Mouse (Mus musculus): Measurements from ENCODE around the gene Lbx2. TPM values are rescaled to one million over a fixed set of nuclear protein-coding genes. Genes with fewer than 3 reads are reported as not detected.
A peak's percentile ranks its signal among the peaks of the same experiment; 100 is the strongest.

Gene Lbx2
- 0.36 TPM in 1 of 2 replicates, not detected in the other for polyA plus RNA-seq (2015; fragmentation: Nextera tagmentation; extraction: Ambion mirVana)

DNA sequence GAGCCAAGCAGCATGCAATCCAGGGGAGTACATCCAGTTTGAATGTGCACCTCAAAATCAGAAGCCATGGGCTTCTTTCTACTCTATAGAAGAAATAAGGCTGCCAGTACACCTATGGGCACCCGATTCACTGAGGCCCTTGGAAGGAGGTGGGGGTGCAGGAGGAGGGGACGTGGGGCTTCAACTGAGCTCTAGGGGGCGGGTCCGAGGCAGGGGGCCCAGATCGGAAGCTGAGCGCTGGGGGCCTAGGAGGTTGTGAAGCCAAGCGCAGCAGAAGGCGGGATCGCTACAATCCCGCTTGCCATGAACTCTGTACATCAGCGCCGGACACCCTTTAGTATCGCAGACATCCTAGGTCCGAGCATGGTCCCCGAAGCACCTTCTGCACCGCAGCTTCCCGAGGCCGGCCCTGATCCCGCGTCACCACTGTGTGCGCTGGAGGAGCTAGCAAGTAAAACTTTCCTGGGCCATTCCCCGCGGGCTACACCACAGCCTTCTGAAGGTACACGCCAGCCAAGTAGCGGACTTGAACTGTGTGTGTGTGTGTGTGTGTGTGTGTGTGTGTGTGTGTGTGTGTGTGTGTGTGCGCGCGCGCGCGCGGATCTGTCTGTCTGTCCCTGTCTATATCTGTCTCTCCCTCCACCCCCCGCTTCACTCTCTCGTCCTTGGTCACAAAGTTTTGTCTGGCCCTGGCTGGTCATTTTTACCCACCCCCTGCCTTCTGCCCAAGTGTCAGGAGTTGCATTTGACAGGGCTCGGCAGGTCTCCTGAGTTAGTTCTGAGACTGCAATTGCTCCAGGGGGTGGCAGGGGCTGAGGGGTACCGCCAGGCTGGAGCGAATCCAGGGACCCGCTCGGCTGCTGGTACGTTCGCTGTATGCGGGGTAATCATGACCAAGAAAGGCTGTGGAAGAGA lies at the start of gene Lbx2:
Gene Lbx2, plus strand, starts transcription at position 247 of the 915 bp plus-strand sequence.
- 4% methylated on average over 42 of the region's 42 CpGs for WGBS
- no peak for ATAC-seq (replicated peaks)
- Histone ChIP-seq H3K4me3 (0 out of 2 replicates have a peak within 1 kb of the TSS, but pooled peaks have one; percentile 1), H3K4me1 (peaks cover 14% of the 10 kb centered on the region; the same call in 1 of the 2 replicates), H3K27me3 (replicated peaks) (peaks cover 90% of the 10 kb centered on the region), H3K36me3 (replicated peaks) (no peaks in the 10 kb centered on the region), H3K9ac (no peak within 1 kb of the TSS), H3K9me3 (no peaks in the 10 kb centered on the region), H3K27ac (no peak within 1 kb of the TSS), H3K4me2 (peak within 1 kb of the TSS; percentile 13)

DNA sequence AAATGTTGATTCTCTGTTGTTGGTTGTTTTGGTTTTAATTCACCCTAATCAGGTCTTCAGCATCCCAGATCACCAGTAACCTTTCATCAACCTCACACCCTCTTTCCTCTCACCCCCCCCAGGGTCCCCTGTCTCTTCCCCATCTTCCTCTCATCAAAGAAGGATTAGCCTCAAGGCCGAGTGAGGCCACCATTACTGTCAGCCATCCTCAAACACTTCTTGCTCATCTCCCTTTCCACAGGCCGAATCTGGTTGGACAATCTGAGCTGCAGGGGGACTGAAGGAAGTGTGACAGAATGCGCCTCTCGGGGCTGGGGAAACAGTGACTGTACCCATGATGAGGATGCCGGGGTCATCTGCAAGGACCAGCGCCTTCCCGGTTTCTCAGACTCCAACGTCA lies 49.0 kb upstream of the Lbx2 start:
- no peak overlapping the region for H3K4me3 ChIP-seq
- H3K4me2 ChIP-seq = no peak overlapping the region
- H3K4me1 ChIP-seq = peaks cover 26% of the 10 kb centered on the region
- H3K36me3 ChIP-seq (replicated peaks) = no peaks in the 10 kb centered on the region
- peaks cover 20% of the 10 kb centered on the region for H3K27me3 ChIP-seq (replicated peaks)
- no peak for ATAC-seq (replicated peaks)
- no peak overlapping the region for H3K9ac ChIP-seq
- H3K27ac ChIP-seq = no peak overlapping the region
- 82% methylated on average over 8 of the region's 8 CpGs for WGBS
- H3K9me3 ChIP-seq = no peaks in the 10 kb centered on the region

DNA sequence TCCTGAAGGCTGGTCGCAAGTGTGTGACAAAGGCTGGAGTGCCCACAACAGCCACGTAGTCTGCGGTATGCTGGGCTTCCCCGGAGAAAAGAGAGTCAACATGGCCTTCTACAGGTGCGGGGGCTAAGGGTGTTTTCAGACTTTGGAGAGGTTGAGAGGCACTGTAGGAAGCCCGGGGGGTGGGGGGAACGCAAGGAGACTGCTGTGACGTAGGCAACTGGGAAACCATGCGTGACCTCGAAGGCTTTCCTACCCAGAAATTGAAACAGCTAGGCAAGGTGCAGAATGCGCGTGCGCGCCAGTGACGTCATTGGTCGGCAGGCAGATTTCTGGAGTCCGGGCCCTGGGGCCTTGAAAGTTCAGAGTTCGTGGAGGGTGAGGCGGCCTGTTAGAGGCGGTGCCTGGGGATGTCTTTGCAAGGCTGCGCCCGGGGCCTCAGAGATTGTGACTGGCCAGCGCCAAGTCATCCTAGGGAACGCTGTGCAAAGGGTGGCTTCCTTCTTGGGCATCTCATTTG lies 47.6 kb upstream of the Lbx2 start:
- no peak overlapping the region for H3K9ac ChIP-seq
- no peaks in the 10 kb centered on the region for H3K9me3 ChIP-seq
- ATAC-seq (replicated peaks) = peak; percentile 60
- peak overlapping the region; percentile 69 for H3K4me2 ChIP-seq
- H3K27me3 ChIP-seq (replicated peaks) = peaks cover 7% of the 10 kb centered on the region
- H3K27ac ChIP-seq = no peak overlapping the region
- 11% methylated on average over 24 of the region's 24 CpGs for WGBS
- peaks cover 13% of the 10 kb centered on the region for H3K4me1 ChIP-seq
- H3K4me3 ChIP-seq = peak overlapping the region; percentile 35
- H3K36me3 ChIP-seq (replicated peaks) = no peaks in the 10 kb centered on the region

DNA sequence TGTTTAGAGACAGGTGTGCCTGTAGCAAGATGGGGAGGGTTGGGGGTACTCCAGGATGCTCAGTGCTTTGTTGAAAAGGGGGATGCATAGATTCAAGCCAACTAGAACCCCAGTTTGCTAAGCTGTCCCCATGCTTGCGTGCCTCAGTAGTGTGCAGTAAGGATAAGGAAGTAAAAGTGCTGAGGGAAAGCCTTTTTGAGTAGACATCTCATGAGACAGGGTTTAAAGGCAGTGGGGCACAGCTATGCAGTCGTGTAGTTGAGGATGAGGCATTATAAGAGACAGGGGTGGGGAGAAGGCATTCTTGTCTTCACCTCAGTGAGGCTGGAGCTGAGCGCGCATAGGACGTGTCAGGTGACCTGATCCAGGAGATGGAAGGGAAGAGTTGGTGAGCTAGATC lies 45.6 kb upstream of the Lbx2 start:
- Histone ChIP-seq H3K27me3 (replicated peaks) (no peaks in the 10 kb centered on the region; the same call in 1 of the 2 replicates), H3K4me1 (peaks cover 8% of the 10 kb centered on the region), H3K36me3 (replicated peaks) (no peaks in the 10 kb centered on the region), H3K4me2 (no peak overlapping the region), H3K9me3 (no peaks in the 10 kb centered on the region), H3K27ac (no peak overlapping the region), H3K9ac (no peak overlapping the region), H3K4me3 (no peak overlapping the region)
- ATAC-seq (replicated peaks) = no peak
- 79% methylated on average over 5 of the region's 5 CpGs for WGBS

DNA sequence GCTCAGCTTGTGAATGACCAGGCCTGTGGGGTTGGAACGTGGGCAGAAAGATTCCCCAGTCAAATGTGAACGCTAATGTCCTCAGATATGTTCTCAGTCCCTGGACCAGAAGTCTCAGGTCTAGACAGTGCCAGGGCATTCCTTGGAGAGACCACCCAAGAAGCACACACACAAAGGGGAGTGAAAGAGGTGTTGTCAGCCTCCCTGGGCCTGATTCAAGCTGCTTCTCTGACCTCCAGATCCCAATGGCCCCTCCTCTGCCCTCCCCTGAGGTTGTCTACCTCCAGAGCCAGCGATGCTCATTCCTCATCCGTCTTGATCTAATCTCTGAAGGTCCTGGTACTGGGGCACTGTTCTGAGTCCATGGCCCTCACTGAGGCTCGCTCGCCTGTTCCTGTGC lies 42.6 kb upstream of the Lbx2 start:
- Histone ChIP-seq H3K9me3 (no peaks in the 10 kb centered on the region), H3K9ac (no peak overlapping the region), H3K4me2 (no peak overlapping the region), H3K27me3 (replicated peaks) (no peaks in the 10 kb centered on the region), H3K4me1 (peaks cover 3% of the 10 kb centered on the region), H3K27ac (no peak overlapping the region), H3K36me3 (replicated peaks) (no peaks in the 10 kb centered on the region), H3K4me3 (no peak overlapping the region)
- ATAC-seq (replicated peaks) = no peak
- WGBS = 58% methylated on average over 6 of the region's 6 CpGs

DNA sequence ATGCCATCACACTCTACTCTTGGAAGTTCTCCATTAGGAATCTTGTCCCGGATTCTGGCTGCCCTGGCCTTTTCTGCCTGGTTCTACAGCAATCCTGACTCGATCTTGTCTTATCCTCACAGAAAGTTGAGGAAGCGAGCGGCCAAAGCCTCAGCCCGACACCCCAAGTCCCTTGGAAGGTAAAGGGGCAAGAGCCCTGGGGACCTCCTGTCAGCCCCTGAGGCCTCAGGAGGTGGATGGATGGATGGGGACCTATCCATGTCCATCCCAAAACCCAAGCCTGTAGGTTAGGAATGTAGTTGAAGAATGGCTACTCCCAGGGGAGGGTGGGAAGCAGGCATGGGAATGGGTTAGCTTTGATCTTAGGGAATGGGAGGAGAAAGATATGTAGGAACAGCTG lies 42.2 kb upstream of the Lbx2 start:
- no peak overlapping the region for H3K4me3 ChIP-seq
- no peaks in the 10 kb centered on the region for H3K4me1 ChIP-seq
- no peak for ATAC-seq (replicated peaks)
- WGBS = 91% methylated on average over 5 of the region's 5 CpGs
- no peaks in the 10 kb centered on the region for H3K27me3 ChIP-seq (replicated peaks)
- no peak overlapping the region for H3K27ac ChIP-seq
- H3K9ac ChIP-seq = no peak overlapping the region
- no peaks in the 10 kb centered on the region for H3K36me3 ChIP-seq (replicated peaks)
- no peaks in the 10 kb centered on the region for H3K9me3 ChIP-seq
- H3K4me2 ChIP-seq = no peak overlapping the region

DNA sequence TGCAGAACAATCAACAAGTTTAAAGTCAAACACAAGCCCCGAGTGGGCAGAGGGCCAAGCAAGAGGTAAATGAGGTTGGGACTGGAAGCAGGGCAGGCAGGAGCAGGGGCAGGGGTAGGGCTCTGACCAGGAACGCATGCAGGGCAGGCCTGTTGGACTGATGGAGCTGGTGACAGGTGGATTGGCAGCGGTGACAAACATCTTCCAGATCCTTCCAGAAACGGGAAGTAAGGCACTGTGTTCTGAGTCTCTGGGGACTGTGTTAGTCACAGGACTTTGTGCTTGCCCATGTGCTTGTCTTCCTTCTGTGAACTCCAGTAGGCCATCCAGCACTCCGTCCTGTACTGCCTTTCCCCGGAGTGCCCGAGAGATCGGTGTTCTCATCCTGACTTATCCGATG lies 41.4 kb upstream of the Lbx2 start:
- 83% methylated on average over 9 of the region's 9 CpGs for WGBS
- Histone ChIP-seq H3K4me3 (no peak overlapping the region), H3K27ac (no peak overlapping the region)

DNA sequence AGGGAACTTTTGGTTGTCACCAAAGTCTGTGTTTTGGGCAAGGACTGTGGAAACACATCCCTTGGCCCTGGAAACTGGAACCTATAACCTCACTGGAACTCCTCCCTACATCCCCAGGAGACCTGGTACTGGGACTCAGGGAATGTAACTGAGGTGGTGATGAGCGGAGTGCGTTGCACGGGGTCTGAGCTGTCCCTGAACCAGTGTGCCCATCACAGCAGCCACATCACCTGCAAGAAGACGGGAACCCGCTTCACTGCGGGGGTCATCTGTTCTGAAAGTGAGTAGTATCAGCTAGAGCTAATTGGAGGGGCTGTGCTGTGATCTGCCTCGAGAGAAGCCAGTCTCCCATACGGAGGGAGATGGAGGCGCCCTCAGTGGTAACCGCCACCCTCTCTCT lies 36.8 kb upstream of the Lbx2 start:
- no peaks in the 10 kb centered on the region for H3K36me3 ChIP-seq (replicated peaks)
- H3K4me3 ChIP-seq = no peak overlapping the region
- peaks cover 14% of the 10 kb centered on the region for H3K4me1 ChIP-seq
- H3K4me2 ChIP-seq = no peak overlapping the region
- 75% methylated on average over 10 of the region's 10 CpGs for WGBS
- no peak overlapping the region for H3K27ac ChIP-seq
- no peak for ATAC-seq (replicated peaks)
- H3K9me3 ChIP-seq = no peaks in the 10 kb centered on the region
- H3K27me3 ChIP-seq (replicated peaks) = no peaks in the 10 kb centered on the region
- no peak overlapping the region for H3K9ac ChIP-seq

More for the DNA sequence above, 41.4 kb upstream of the Lbx2 start:
- no peaks in the 10 kb centered on the region for H3K9me3 ChIP-seq
- H3K4me1 ChIP-seq = no peaks in the 10 kb centered on the region
- H3K4me2 ChIP-seq = no peak overlapping the region
- H3K9ac ChIP-seq = no peak overlapping the region
- no peak for ATAC-seq (replicated peaks)
- no peaks in the 10 kb centered on the region for H3K36me3 ChIP-seq (replicated peaks)
- H3K27me3 ChIP-seq (replicated peaks) = no peaks in the 10 kb centered on the region

DNA sequence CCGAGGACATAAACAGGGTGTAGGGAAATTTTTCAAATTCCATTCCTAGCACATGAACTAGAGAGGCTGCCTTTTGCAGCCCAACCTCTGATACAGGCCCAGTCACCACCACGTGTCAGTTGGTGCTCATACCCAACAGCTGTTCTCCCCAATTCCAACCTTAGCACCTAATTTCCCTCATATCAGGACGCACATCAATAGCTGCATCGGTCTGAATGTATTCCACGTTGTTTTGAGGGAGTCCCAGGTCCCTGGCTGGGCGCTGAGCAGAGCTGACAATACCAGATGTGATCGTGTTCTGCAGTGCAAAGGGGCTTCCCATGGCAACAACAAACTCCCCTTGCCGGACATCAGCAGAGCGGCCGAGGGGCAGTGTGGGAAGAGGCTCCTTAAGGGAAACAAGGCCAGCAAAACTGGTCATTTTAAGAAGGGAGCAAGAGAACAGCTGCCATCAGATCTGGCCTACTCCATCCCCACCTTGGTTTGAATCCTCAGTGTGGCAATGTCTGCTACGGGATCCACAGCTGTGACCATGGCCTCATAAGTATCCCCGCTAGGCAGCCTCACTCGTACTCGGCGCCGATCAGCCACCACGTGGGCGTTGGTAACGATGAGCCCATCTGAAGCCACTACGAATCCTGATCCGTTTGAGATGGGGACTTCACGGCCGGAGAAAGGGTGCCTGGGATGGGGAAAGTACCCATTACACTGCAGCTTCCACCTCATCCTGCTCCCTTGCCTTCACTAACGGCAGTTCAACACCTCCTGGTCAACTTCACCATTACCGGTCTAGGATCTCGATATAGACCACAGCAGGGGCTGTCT lies 32.8 kb upstream of the Lbx2 start:
- H3K36me3 ChIP-seq (replicated peaks) = peaks cover 4% of the 10 kb centered on the region; the same call in 1 of the 2 replicates
- no peaks in the 10 kb centered on the region for H3K27me3 ChIP-seq (replicated peaks)
- H3K4me1 ChIP-seq = peaks cover 32% of the 10 kb centered on the region
- peak; percentile 5 for ATAC-seq (replicated peaks)
- no peaks in the 10 kb centered on the region for H3K9me3 ChIP-seq
- H3K27ac ChIP-seq = peak overlapping the region; percentile 84
- H3K4me2 ChIP-seq = peak overlapping the region; percentile 82
- peak overlapping the region; percentile 53 for H3K4me3 ChIP-seq
- 2% methylated on average over 26 of the region's 26 CpGs for WGBS
- H3K9ac ChIP-seq = peak overlapping the region; percentile 78

DNA sequence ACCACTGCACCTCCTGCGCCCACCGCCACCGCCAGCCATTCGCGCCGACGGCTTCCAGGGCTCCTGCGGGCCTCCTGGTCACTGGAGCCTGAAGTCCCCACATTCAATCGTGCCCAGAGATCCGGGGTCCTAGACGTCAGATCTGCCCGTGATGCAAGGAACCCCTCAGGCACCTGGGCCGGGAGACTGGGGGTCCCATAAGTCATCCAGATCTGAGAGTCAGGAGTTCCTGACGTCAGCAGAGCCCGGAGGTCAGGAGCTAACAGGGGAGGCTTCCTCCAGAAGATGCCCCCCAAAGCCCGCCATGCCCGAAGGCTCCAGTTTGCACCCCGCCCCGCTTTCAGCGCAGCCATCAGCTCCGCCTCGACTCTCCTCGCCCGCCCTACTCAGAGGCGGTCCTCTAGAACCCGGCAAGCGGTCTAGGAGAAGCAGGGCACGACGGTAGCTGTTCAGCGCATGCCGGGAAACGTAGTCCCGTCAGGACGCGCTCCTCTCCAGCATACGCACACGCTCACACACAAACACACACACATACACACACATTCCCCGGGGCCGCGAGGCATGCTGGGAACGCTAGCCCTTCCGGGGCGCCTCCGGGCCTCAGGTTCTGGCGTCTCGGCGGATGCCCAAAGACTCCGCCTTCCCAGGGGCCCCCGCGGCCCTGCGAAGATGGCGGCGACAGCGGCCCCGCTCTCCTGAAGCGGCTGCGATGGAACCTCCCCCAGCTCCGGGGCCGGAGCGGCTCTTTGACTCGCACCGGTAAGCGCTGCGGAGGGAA lies 31.9 kb upstream of the Lbx2 start, which contains the start of gene Aup1:
Gene Aup1, plus strand, starts transcription at position 448 of the 778 bp plus-strand sequence.
- peaks cover 32% of the 10 kb centered on the region for H3K4me1 ChIP-seq
- peak within 1 kb of the TSS; percentile 82 for H3K4me2 ChIP-seq
- H3K9me3 ChIP-seq = no peaks in the 10 kb centered on the region
- peaks cover 4% of the 10 kb centered on the region; the same call in 1 of the 2 replicates for H3K36me3 ChIP-seq (replicated peaks)
- peak within 1 kb of the TSS; percentile 53 for H3K4me3 ChIP-seq
- peak within 1 kb of the TSS; percentile 78 for H3K9ac ChIP-seq
- H3K27ac ChIP-seq = peak within 1 kb of the TSS; percentile 84
- H3K27me3 ChIP-seq (replicated peaks) = no peaks in the 10 kb centered on the region
- peak; percentile 98 for ATAC-seq (replicated peaks)
- 0% methylated on average over 58 of the region's 64 CpGs for WGBS

DNA sequence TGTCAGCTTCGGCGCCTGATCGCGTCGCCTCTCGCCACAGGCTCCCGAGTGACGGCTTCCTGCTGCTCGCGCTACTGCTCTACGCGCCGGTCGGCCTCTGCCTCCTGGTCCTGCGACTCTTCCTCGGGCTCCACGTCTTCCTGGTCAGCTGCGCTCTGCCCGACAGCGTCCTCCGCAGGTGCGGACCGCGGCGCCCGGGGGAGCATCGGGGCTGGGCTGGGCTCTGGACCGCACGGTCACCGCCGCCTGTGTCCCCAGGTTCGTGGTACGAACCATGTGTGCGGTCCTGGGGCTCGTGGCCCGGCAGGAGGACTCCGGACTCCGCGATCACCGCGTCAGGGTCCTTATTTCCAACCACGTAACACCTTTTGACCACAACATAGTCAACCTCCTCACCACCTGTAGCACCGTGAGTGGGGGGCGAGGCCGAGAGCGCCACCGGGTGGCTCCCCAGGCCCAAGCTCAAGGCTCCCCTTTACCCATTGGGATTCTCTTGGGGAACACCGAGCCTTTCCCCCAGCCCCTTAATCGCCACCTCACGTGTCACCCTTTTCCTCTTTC lies 31.2 kb upstream of the Lbx2 start, which contains the start of gene Htra2:
Gene Htra2, minus strand, starts transcription at position 403 of the 561 bp plus-strand sequence.
- peak within 1 kb of the TSS; percentile 82 for H3K4me2 ChIP-seq
- H3K27ac ChIP-seq = peak within 1 kb of the TSS; percentile 84
- H3K36me3 ChIP-seq (replicated peaks) = peaks cover 4% of the 10 kb centered on the region; the same call in 1 of the 2 replicates
- peak; percentile 62 for ATAC-seq (replicated peaks)
- no peaks in the 10 kb centered on the region for H3K9me3 ChIP-seq
- peak within 1 kb of the TSS; percentile 53 for H3K4me3 ChIP-seq
- WGBS = under 1% methylated on average over 50 of the region's 50 CpGs
- H3K4me1 ChIP-seq = peaks cover 32% of the 10 kb centered on the region
- H3K9ac ChIP-seq = peak within 1 kb of the TSS; percentile 78
- H3K27me3 ChIP-seq (replicated peaks) = no peaks in the 10 kb centered on the region; the same call in 1 of the 2 replicates

Measured in midbrain, embryonic 15.5 days (tissue).